Mouse (Mus musculus) cerebellum, postnatal 4 days (tissue): Measurements from ENCODE around the gene 2310011J03Rik.
"Not testable (repeated sequence)": the region's sequence is repeated elsewhere in the genome, so short reads cannot be mapped to it uniquely, and the experiment has no call there.

Experiments
- DNase-seq, 2 experiments: peaks; one replicate each; pipeline ENCODE4 v3.0.0; 2022; ENCODE audit warnings: low spot score in 2 of 2, mixed read lengths in 1 of 2

2310011J03Rik gene

DNA sequence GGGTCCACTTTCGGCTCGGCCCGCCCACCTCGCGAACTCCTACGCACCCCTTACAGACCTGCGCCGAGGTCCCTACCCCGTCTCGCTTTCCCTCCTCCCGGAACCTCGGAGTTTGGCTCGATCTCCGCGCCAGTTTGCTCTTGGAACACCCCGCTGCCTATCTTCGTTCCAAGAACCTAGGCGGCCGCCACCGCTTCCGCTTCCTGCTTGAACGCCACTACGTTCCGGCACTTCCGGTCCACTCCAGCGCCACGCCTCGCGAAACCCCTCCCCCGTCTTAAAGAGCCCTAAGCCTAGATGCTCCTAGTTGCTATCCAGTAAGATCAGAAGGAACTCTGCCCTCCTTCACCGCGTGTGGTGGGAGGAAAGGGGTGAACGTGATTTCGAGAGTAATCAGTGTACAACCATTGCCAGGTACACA lies at the start of gene 2310011J03Rik:
2310011J03Rik (minus strand) TSS at position 198 of the 421 bp plus-strand sequence.
- DNase-seq = peak; percentile 76 to 85

GRCm38 (mm10) chr10:80368392-80368791 lies 48.1 kb upstream of the 2310011J03Rik start:
- no peak for DNase-seq

GRCm38 (mm10) chr10:80367954-80368353 lies 47.6 kb upstream of the 2310011J03Rik start:
- DNase-seq = no peak

GRCm38 (mm10) chr10:80365736-80366135 lies 45.4 kb upstream of the 2310011J03Rik start:
- DNase-seq = no peak

DNA sequence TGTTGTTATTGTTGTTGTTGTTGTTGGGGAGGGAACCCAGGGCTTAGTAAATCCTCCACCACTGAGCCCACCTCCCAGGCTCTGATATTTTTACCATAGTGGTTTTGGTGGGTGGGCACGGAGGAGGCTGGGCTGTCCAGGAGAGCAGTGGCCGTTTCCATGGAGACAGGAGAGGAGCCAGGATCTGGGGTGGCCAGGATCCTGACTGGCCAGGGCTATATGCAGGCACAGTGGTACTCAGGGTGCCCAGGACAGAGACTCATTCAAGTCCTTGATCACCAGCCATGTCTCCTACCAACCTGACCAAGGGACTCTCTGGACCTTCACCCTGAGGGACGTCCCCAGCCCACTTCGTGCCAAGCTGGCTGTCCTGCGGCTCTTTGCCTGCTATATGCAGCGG lies 43.4 kb upstream of the 2310011J03Rik start:
- no peak for DNase-seq

DNA sequence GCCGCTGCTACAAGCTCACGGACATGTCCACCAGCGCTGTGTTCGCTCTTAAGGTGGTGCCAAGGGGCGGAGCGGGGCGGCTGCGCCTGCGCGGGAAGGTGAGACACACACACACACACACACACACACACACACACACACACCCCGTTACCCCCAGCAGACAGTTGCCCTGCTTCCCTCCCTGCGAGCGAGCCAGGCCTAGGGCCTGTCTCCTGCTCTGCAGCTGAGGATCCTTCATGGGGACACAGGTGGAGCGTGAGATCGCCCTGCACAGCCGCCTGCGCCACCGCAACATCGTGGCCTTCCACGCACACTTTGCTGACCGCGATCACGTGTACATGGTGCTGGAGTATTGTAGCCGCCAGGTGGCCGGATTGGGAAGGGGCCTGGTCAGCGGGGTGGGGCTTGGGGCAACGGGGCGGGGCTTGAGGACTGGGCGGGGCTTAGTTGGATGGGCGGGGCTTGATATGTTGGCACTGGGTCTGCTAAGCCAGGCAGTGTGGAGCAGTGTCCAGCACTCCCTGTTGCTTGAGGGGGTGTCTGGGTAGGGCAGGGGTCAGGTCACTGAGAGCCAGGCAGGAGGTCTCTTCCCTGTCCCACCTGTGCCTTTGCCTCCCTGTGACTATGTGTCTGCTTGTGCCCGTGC lies 37.8 kb upstream of the 2310011J03Rik start:
- DNase-seq = no peak

GRCm38 (mm10) chr10:80357336-80357735 lies 37.0 kb upstream of the 2310011J03Rik start:
- DNase-seq = no peak

DNA sequence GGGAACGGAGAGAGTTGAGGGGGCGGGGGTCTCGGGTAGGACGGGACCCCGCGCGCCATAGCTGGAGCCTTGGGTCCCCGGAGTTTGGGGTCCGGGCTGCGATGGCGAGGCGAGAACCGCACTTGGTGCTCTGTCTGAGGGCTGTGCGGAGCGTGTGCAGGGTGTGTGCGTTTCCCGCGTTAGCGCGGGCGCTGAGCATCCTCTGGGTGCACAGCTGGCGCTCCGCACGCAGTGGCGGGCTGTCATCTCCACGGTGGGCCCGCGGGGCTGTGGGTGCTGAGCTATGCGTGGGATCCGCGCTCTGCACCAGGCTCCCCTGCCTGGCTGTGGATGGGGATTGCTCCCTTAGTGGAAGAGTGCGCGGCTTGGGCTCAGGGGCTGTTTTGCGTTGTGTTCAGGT lies 36.4 kb upstream of the 2310011J03Rik start:
- no peak for DNase-seq

DNA sequence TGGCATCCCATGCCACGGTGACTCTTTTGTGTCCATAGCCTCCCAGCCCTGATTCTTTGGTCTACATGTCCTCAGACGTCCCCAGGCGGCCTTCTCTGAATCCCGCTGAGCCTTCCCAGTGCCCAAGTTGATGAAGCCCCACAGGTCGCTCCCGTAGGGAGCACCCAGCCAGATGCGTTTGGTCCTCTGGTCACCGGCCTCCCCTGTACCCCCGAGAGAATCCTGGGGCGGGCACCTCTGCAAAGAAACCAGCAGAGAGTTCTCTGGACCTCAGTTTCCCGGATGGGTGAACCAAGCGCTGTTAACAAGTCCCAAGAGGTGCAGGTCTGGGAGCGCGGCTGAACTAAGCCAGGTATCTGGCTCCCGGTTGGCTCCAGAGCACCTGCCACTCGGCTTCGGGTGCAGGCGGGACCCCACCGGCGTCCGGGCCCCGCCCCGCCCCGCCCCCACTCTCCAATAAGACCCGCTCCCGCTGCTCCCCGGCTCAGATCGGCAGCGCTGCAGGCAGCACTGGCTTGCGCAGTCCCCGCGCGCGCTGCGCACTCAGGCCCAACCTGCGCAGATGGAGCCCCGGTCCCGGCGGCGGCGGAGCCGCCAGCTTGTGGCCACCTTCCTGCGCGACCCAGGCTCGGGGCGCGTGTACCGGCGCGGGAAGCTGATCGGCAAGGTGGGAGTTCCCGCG lies 35.8 kb upstream of the 2310011J03Rik start, which contains the start of gene Plk5:
Plk5 (plus strand) TSS at position 459 of the 682 bp plus-strand sequence.
- no peak for DNase-seq

DNA sequence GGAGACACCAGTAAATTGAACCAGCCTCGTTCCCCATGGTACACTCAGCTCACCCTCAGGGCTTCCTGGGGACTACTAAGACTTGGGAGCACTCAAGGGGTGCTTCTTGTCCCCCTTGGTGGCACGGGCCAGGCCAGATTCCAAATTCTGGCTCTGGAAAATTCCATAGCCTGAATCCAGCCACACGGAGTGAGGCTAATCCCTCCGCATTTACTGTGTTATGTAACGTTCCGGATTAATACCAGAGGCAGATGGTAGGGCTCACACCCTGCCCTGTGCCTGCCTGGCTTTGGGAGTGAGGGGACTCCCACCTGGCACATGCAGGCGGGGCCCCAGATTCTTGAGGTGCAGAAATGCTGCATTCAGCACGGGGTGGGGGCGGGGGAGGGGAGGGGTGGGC lies 35.1 kb upstream of the 2310011J03Rik start:
- no peak for DNase-seq

DNA sequence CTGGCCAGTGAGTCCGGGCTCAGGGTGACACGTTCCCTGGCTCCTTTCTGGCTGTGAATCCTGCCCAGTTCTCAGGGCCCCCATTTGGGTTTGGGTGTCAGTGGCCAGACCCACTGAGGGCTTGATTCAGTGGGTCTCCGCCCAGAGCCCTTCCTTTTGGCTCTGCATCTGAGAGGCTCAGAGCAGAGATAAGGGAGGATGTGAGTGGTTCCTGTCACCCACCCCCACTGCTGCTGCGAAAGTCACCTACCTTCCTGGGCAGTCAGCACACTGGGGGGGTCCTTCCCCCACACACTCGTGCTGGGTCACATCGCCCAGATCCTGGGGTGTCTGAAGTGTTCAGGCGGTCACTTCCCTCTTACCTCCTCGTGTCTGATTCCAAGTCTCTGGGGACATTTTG lies 32.4 kb upstream of the 2310011J03Rik start:
- DNase-seq = no peak

GRCm38 (mm10) chr10:80351896-80352295 lies 31.6 kb upstream of the 2310011J03Rik start:
- no peak for DNase-seq

GRCm38 (mm10) chr10:80350292-80350691 lies 30.0 kb upstream of the 2310011J03Rik start:
- peak; percentile 66 to 86 for DNase-seq

- no peak for DNase-seq
These were observed 28.6 kb upstream of the 2310011J03Rik start for GRCm38 (mm10) chr10:80348981-80349380.

DNA sequence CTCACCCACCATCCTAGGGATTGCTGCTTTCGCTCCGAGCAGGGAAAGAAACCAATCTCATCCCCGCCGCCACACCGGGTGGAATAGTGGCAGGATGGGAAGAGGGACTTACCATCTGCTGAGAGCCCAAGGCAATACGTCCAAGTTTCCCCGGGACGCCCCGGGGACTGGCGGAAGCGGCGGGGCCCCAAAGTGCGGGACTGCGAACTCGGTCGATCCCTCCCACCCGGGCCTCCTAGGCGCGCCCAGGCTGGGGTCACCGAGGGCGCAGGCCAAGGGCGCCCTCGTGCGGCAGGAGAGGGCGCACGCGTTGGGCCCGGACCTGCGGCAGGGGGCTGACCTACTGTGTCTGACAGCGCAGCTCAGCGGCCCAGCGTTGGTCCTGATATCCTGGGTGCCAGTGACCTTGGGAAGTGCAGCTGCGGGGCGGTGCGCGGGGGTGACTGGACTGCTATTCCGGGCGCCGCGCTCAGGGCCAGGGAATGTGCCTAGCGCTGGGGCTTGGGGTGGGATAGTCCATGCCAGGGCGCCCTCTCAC lies 28.0 kb upstream of the 2310011J03Rik start, which contains the start of gene Adamtsl5:
Adamtsl5 (minus strand) TSS at position 169 of the 538 bp plus-strand sequence.
- no peak for DNase-seq

DNA sequence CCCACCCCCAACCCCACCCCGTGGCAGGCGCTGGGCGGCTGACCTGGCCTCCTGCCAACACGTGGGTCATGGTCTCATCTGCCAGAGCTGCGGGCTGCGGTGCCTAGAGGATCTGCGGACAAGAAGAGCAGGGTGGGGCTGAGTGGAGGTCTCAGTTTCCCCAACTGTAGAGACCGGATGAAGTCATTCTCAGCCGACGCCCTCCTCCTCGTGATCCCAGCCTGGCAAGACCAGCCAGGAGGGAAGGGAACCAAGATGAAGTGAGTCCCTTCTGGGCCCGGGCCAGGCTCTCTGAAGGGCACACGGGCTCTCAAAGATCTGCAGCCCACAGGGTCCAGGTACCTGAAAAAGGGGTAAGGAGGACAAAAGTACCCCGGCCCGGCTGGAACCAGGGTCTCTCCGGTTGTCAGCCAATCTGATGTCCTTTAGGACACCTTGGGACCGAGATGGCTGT lies 27.2 kb upstream of the 2310011J03Rik start:
- DNase-seq = no peak

DNA sequence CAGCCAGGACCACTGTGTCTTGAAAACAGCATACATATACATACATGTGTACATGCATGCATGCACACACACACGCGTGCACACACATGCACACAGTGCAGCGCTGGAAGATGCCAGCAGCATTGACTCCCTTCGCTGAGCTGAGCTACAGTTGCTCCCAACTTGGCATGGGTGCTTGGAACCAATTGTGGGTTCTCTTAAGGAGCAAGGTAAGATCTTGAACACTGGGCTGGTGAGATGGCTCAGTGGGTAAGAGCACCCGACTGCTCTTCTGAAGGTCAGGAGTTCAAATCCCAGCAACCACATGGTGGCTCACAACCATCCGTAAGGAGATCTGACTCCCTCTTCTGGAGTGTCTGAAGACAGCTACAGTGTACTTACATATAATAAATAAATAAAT lies 25.6 kb upstream of the 2310011J03Rik start:
- not testable (repeated sequence) for DNase-seq

DNA sequence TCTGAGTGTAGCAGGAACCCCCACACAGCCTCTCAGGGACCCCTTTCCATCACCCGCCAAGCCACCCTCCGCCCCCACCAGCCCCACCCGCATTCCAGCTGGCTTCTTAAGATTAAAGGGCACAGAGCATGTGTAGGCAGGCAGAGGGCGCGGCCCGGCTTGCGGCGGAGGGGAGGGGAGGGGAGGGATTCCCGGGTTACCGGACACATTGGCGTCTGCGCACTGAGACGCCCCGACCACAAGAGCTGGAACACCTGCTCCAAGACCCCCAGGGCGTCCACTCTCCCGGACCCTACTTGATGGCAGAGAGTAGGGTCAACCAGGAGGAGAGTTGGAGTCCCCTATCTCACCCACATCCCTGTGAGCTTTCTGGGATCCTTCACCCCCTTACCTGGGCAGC lies 24.8 kb upstream of the 2310011J03Rik start:
- DNase-seq = no peak

DNA sequence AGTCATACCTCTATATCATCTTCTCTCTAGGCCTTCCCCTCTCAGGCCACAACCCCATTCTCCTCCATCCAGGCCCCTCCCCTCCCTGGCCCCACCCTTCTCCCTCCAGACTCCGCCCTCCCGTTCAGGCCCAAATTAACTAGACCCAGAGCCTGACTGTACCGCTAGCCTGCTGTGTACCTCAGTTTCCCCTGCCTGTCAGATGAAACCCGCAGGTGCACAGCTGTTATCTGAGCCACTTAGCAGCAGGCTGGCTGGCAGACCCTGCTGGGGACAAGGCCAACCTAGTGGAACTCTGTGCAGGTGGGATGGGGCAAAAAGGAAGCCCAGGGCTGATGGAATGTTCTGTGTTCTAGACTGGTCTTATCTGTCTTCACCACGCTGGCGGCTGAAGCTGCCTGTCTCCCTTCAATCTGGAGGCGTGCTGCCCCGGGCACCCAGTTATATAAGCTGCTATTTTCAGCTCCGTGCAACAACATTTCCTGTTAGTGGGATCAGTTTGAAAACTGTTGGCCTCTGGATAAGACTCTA lies 23.9 kb upstream of the 2310011J03Rik start:
- DNase-seq = no peak

GRCm38 (mm10) chr10:80343425-80343895 lies 23.1 kb upstream of the 2310011J03Rik start:
- no peak for DNase-seq

- no peak for DNase-seq
These were observed 22.6 kb upstream of the 2310011J03Rik start for GRCm38 (mm10) chr10:80342749-80343424.

GRCm38 (mm10) chr10:80342305-80342748 lies 22.0 kb upstream of the 2310011J03Rik start:
- no peak for DNase-seq
